Mouse (Mus musculus) left cerebral cortex, postnatal 14 days (tissue): ENCODE results near the gene Arfgap3. TPM values are rescaled to one million over a fixed set of nuclear protein-coding genes. Genes with fewer than 3 reads are reported as not detected.
A peak's percentile ranks its signal among the peaks of the same experiment; 100 is the strongest.
"Not testable (repeated sequence)": the region's sequence is repeated elsewhere in the genome, so short reads cannot be mapped to it uniquely, and the experiment has no call there.

ENCODE experiments used
- DNase-seq, 2 experiments: peaks; one replicate each; pipeline ENCODE4 v3.0.0; 2021 to 2022; ENCODE audit warnings: low spot score in 2 of 2, mixed read lengths in 1 of 2
- intact Hi-C: fragments of 180-260 bp; cut with DNase I; formaldehyde crosslinking; loops from one replicate; pipeline ENCODE4 v1.15.1; 2025
- long read RNA-seq, 2 experiments: library from polyadenylated mRNA; stranded (forward); transcript quantifications; one replicate each; pipeline ENCODE4 v2.0.0; 2021
- total RNA-seq, 2 experiments: library from RNA; stranded (reverse); gene quantifications; 2 replicates each; pipeline ENCODE4 v1.2.3; 2021

The Arfgap3 gene
- total RNA-seq = 10 to 100 TPM; 19.9 to 21.3 TPM
- long read RNA-seq, experiment 1, transcript Arfgap3-201 (16 exons, 2,619 nt) = major isoform, 12 of 29 reads
- long read RNA-seq, experiment 1, partial matches to known transcripts = 4 of 29 reads
- long read RNA-seq, experiment 1, other reads (novel, unspliced or antisense) = 12 of 29 reads
- long read RNA-seq, experiment 2, transcript Arfgap3-201 (16 exons, 2,619 nt) = major isoform, 7 of 28 reads
- long read RNA-seq, experiment 2, partial matches to known transcripts = 2 of 28 reads
- long read RNA-seq, experiment 2, other reads (novel, unspliced or antisense) = 19 of 28 reads

DNA sequence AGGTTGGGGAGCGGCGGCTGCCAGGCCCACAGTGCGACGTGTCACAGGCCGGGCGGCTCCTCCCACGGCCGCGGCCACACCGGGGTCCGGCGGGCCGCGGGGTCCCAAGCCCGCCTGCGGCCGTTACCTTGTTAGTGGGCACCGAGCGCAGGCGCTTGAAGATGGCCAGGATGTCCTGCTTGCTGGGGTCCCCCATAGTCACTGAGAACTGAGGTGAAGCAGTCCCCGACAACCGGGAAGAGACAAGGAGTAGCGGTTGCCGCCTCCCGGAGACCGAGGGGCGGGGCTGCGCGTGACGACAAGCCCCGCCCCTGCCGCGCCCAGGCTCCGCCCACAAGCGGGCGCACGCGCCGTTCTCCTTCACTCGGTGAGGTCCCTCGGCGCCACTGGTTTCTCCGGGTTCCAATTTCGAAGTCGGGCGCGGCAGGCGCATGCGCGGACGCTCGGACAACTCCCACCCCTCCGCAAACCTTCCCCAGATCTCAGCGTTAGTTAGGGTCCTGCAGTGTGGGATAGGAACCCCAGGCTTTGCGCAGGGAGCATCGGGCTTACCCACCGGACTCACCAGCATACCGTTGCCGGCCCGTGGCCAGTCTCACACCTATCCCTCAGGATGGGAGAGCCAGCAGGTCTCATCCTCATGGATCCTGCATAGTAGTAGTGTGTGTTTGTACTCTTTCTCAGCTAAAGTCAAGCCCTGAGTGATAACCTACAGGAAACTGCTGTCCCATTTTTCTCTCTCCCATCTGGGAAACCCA lies at the start of gene Arfgap3:
Gene Arfgap3 (minus strand): TSS at position 294 of the 758 bp plus-strand sequence.
- DNase-seq = peak; percentile 93 to 97
- intact Hi-C loops = no loop called here

DNA sequence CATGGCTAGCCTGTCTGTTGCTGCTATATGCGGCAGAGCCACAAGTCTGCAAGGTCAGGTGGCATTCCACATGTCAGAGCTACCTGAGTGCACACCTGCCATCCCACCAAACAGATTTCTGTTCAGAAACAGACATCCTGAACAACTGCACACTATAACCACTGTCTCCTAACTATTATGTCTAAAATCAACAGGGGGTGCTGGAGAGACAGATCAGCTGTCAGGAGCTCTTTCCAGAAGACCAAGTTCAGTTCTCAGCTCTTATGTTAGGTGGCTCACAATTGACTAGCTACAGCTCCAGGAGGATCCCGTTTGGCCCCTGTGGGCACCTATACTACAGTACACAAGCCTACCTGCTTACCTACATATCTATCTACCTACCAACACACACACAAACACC lies 42.7 kb upstream of the Arfgap3 start:
- intact Hi-C loops = no loop called here
- no peak for DNase-seq

DNA sequence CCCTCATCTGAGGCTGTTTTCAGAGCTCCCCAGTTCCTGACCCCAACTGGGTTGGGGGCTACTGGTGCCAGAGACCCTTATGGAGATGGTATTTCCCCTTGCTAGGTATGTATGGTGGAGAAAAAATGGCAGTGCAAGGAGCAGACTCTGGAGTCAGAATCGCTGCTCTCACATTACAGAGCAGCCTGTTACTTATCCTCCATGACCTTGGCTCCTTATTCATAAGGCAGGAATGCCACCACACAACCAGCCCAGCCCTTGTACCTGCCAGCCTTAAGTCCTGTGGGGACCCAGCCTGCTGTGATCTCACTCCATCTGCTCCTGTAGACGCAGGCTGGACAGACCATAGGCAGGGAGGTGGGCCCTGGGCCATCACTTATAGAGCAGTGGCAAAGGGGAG lies 37.9 kb upstream of the Arfgap3 start:
- intact Hi-C loops = loop anchor here (5.0 kb wide), 1 partner anchor 129 kb away; no protein-coding TSS in a partner anchor
- no peak for DNase-seq

DNA sequence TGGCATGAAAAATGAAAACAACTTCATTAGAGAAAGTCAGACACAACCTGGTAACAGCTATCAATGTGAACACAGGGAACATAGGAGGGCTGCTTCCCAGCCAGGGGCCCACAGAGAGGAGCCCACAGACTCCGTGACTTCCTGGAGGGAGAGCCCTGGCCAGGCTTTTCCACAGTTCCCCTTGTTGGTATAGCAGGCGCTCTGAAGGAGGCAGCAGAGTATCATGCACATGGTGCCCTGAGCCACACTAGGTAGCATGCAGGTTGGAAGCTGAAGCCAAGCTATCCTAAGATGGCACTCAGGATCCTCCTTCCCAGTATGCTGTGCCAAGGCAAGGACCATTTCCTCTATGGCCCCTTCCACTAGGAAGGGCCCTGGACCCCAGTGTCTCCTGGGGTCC lies 33.6 kb upstream of the Arfgap3 start:
- DNase-seq = peak in 1 of 2 experiments; percentile 40
- intact Hi-C loops = no loop called here

DNA sequence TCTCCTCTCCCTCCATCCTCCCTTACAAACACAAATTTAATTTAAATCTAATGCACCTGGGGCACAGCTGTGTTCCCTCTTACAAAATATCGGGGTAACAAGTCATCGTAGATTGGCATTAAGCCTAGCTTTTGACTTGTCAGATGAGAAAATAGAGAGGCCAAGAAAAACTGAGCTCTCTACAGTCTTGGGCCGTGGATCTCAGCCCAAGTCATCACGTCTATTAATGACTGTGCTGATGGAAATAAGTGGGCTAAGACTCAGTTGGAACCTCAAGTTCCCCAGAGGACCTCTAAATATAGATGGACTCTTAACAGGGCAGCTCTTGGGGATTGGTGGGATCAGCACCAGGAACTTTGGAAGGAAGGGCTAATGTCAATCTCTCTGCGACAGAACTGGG lies 33.1 kb upstream of the Arfgap3 start:
- intact Hi-C loops = no loop called here
- DNase-seq = no peak

DNA sequence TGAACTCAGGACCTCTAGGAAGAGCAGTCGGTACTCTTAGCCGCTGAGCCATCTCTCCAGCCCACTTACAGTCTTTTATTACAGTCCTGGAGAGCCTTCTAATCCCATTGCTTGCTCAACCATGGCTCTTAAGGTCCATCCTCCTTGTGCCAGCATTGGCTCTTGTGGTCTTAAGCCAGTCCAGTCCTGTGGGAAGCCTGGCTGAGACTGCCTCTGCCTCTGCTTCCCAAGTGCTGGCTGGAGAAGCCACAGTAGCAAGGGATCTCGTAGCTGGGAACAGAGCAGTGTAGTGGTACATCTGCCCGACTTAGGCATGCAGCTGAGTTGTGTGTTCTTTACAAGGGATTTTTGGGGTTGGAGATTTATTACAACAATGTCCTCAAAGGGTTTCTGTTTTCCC lies 32.4 kb upstream of the Arfgap3 start:
- intact Hi-C loops = no loop called here
- no peak for DNase-seq

DNA sequence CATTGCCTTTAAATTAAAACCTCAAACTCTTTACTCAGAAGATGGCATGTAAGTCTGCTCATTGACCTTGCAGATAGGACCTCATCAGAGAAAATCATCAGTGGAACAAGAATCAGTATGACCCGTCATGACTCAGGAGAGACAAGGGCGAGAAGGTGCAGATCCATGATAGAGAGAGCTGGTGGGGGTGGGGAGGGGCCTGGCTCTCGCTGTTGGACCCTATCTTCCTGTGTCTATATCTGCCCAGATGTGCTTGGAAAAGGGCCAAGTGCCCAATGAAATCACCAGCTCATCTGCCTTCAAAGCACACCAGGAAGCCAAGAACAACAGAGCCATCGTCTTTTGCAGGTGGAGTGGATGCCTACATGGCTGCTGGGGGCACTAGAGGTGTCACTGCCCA lies 27.1 kb upstream of the Arfgap3 start:
- DNase-seq = no peak
- intact Hi-C loops = no loop called here

DNA sequence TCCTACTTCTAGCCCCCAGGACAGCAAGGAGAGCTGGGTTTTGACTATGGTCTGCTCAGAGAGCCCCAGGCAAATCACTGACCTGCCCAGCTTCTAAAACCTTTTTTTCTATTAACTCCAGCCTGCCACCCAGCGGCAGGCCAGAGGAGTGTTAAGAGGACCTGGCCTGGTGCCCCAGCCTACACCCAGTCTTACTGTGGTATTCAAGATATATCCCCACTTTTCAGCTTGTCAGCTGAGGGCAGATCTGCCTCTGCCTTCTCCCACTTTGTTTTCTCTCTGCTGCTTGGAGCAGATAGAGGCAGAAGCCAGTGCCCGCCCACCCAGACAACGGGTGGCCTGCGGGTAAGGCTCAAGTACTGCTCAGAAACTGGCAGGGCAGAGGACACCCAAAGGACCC lies 25.1 kb upstream of the Arfgap3 start:
- DNase-seq = peak; percentile 31 to 54
- intact Hi-C loops = no loop called here

DNA sequence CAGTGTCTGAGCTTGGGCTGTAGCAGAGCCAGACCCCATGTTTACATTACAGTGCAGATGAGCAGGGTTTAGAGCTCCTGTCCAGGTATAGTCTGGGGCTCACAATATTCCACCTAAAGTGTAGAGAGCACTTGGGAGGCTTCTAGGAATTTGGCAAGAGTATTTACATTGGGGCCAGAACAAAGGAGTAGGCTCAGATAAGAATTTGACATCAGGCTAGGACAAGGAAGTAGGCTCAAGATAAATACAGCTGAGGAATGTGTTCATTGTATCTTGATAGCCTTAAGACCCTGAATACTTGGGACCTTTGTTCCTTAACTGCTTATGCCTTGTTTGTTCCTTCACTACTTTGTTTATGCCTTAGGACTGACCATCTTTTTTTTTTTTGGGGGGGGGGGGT lies 24.0 kb upstream of the Arfgap3 start:
- intact Hi-C loops = no loop called here
- no peak for DNase-seq

DNA sequence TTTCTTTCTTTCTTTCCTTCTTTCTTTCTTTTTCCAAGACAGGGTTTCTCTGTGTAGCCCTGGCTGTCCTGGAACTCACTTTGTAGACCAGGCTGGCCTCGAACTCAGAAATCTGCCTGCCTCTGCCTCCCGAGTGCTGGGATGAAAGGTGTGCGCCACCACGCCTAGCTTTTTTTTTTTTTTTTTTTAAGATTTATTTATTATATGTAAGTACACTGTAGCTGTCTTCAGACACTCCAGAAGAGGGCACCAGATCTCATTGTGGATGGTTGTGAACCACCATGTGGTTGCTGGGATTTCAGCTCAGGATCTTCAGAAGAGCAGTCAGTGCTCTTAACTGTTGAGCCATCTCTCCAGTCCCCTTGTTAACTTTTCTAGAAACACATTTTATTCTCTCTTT lies 18.7 kb upstream of the Arfgap3 start:
- DNase-seq, intact Hi-C loops: not testable (repeated sequence)

DNA sequence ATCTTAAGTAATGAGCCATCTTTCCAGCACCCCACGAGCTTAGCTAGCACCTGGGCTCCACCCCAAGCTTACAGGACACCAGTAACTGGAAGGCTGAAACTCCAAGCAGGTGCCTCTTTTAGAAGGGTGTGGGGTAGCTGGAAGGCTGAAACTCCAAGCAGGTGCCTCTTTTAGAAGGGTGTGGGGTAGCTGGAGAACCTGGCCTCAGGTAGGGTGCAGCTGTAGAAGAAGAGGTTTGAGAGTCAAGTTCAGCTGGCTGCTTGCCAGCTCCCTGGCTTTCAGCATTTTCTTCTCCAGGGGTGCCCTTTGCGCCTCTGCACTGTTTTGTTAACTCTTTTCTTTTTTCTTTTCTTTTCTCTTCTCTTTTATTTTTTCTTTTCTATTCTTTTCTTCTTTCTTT lies 18.2 kb upstream of the Arfgap3 start:
- intact Hi-C loops = no loop called here
- DNase-seq = no peak

DNA sequence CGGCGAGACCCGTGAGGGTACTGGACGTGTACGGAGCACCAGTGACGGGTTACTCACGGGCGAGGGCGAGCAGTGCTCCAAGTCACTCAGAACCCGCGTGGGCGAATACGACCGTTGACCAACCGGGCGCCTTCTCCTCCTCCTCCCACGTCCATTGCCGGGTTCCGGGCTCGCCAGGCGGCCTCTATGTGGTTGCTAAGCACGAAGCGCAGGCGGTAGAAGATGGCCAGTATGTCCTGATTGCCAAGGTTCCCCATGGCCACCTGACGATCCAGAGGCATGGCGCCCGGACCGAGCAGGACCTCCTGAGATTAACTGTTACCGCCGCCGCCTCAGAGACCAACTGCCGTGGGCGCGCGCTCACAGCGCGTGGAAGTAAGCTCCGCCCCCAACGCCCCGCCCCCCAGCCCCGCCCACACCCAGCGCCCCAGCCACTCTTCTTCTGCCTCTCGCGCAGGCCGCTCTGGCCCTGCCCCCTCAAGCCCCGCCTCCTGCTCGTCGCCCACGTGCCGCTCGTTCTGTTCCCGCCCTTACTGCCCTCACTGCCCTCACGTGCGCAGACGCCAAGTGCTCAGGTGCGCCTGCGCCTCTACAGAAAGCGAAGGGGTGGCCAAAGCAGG lies 17.0 kb upstream of the Arfgap3 start:
- DNase-seq = peak; percentile 56 to 67
- intact Hi-C loops = no loop called here

DNA sequence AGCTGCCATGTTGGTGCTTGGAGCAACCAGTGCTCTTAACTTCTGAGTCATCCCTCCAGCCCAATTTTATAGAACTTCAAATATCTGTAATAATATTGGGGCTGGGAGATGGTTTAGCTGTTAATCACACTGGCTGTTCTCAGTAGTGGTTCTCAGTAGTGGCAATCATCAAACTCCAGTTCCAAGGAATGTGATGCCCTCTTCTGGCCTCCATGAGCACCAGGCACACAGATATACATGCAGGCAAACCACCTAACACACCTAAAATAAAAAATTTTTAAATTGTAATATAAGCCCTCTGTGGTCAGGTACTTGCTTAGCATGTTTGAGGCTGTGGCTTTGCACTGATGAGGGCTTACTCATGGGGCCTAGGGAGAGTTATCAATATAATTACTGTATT lies 15.7 kb upstream of the Arfgap3 start:
- no peak for DNase-seq
- intact Hi-C loops = no loop called here

DNA sequence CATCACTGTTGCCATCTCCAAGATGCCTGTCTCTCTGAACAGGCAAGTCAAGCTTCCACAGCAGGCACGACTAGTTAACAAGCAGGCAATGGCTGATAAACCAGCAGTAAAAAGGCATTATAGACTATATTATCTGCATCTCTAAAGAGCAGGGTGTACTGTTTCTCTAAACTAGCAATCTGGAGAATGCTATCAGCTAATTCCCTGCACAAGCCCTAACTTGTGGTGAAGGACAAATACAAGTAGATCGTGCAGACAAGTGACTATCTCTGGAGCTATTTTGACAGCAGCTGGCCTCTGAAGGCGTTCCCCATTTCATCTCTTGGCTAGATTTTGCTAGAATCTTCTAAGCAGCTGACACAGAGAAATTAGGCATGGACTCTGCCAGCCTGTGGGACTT lies 14.1 kb upstream of the Arfgap3 start:
- intact Hi-C loops = no loop called here
- DNase-seq = no peak

DNA sequence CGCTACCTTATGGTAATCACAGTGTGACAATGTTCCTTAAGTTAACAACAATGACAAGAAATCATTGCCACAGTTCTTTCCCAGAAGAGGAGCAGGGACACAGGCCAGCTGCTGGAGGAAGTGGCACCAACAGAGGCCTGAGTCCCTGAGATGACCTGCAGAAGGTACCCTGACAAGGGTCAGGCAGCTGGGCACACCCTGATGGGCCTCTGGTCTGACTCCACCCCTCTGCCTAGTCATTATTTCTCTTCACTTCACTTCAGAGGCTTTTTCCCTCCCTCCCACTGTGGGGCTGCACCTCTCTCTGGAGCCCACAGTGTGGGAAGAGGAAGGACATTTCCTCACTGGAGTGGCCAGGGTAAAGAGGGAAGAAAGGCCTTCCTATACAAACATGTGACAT lies 12.8 kb upstream of the Arfgap3 start:
- DNase-seq, intact Hi-C loops: not testable (repeated sequence)

DNA sequence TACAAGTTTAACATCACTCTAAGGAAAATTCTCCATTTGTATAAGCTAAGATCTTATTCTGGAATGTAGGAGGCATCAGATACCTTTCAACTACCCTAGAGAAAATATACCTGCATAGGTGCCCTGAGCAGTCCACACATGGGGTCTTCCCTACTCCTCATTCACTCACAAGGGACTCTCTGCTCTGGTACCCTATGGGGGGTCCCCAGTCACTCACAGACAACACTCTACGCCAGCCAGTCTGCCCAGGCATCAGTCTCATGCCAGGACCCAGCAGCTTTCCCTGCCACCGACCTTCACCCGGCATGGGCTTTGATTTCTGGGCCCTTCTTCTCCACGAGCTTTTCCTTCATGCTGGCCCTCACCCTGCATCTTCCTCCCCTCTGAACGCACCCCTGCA lies 10.9 kb upstream of the Arfgap3 start:
- intact Hi-C loops, DNase-seq: not testable (repeated sequence)

DNA sequence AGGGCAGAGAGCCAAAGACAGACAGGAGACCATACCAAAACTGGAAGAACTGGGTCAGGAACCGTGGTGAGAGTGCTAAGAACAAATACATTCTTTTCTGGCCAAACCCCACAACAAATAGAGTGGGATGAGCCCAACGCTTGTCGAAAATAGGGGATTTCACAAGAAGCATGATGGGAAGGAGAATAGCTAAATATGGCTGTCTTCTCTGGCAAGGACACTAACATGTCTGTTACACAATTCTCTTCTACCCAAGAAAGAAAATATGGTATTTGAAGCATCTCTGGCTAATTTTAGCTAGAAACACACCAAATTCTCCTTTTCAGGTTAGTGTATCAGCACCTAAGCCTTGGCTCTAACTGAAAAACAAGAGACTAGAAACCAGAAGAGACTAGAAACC lies 10.1 kb upstream of the Arfgap3 start:
- no peak for DNase-seq
- intact Hi-C loops = no loop called here

DNA sequence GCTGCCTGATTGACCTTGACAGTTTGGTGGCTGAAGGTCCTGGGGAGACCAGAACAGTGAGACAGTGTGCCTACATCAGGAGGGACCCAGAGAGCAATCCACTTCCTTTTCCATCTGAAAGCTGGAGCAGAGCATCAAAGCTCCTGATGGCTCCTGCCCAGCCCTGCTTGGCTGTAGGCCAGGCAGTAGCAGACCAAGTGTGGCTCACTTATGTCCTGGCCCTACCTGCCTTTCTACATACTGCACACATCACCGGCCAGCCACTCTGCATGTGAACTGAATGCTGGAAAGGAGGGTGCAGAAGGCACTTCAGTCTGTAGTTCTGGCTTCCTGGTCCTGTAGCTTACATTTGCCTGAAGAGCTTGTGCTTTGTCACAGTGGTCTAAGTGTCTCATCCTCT lies 8.4 kb upstream of the Arfgap3 start:
- intact Hi-C loops = no loop called here
- no peak for DNase-seq

DNA sequence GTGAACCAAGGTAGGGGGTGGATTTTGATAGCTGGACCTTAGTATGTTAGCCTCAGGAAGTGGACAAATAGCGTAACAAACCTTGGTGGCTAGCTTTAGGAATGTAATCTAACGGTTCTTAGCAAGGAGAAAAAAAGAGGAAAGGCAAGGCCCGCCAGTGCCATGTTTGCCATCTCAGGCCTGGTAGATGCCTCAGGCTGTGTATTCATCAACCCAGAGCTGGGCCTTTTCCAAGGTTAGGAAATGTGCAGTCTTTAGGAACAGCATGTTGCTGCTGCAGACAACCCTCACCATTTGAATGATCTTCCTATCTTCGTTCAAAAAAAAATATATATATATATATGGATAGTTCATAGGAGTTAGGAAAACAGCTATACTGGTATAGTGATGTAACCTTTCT lies 1.5 kb upstream of the Arfgap3 start:
- DNase-seq = no peak
- intact Hi-C loops = no loop called here

DNA sequence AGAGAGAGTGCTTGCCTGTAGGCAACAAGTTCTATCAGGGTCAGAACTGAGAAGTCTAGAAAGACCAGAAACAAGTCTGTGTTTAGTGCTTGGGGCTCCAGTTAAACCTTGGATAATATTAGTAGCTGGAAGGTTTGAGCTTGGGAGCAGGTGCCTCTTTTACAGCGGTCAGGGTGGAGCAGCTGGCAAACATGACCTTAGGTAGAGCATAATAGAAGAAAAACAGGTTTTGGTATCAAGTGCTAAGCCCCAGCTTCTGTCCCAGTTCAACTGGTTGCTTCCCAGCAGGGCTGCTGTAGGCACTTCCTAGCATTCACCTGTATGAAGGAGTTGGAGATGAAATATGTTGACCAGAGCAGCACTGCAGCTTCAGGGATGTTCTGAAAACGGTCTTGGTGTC lies 812 bp upstream of the Arfgap3 start:
- intact Hi-C loops = no loop called here
- no peak for DNase-seq
